23 mouse cellular contexts compared by ENCODE assay signal in genomic region chr3:57222318-57222914, GRCm38 (mm10).
DNase-seq lines count a peak whose midpoint lies in the region; ATAC-seq and TF ChIP-seq lines count a peak whose summit lies in the region.
"Had no signal": no experiment of that assay in that cellular context is flagged by ENCODE, and none has a peak within 500 bp of the region (broad histone marks: within the 10 kb centered on the region; RNA-seq: fewer than 3 reads in every experiment).

No protein-coding gene starts in this region.

- H3K27ac ChIP-seq in embryonic facial prominence, embryonic 11.5 days (replicated peaks; ENCODE audit: low read depth, low read length): no peak overlapping the region
- no peak overlapping the region for H3K27ac ChIP-seq in embryonic facial prominence, embryonic 10.5 days (replicated peaks)
- no peak overlapping the region for H3K27ac ChIP-seq in midbrain, postnatal 0 days (ENCODE audit: low read depth, low read length)
- H3K27ac ChIP-seq: forebrain, embryonic 15.5 days; hindbrain, embryonic 12.5 days; limb, embryonic 15.5 days; lung, embryonic 15.5 days; midbrain, embryonic 15.5 days had no signal

- ATAC-seq in embryonic facial prominence, embryonic 11.5 days (replicated peaks; ENCODE audit: insufficient number of reproducible peaks, low FRiP score, low TSS enrichment, low read depth): no peak
- no peak for ATAC-seq in midbrain, postnatal 0 days (ENCODE audit: low FRiP score)
- ATAC-seq: inflammation-experienced regulatory T-cells, adult 6 months had no signal

- H3K4me1 ChIP-seq in embryonic facial prominence, embryonic 11.5 days (ENCODE audit: control insufficient read depth, insufficient read depth, low read length): no peaks in the 10 kb centered on the region
- H3K4me1 ChIP-seq in embryonic facial prominence, embryonic 10.5 days: no peaks in the 10 kb centered on the region
- no peaks in the 10 kb centered on the region for H3K4me1 ChIP-seq in midbrain, postnatal 0 days (ENCODE audit: insufficient read depth, low read length)
- H3K4me1 ChIP-seq: forebrain, embryonic 15.5 days; hindbrain, embryonic 12.5 days; limb, embryonic 15.5 days; lung, embryonic 15.5 days; megakaryocyte, embryonic 14.5 days; midbrain, embryonic 15.5 days had no signal

- H3K4me3 ChIP-seq in embryonic facial prominence, embryonic 11.5 days (ENCODE audit: low read depth, low read length): no peak overlapping the region
- no peak overlapping the region for H3K4me3 ChIP-seq in embryonic facial prominence, embryonic 10.5 days
- no peak overlapping the region for H3K4me3 ChIP-seq in midbrain, postnatal 0 days (ENCODE audit: low read depth, low read length)
- H3K4me3 ChIP-seq: erythroblast, embryonic 14.5 days; forebrain, embryonic 15.5 days; hindbrain, embryonic 12.5 days; limb, embryonic 15.5 days; lung, embryonic 15.5 days; megakaryocyte, embryonic 14.5 days; midbrain, embryonic 15.5 days had no signal

- no peaks in the 10 kb centered on the region for H3K27me3 ChIP-seq in embryonic facial prominence, embryonic 11.5 days (ENCODE audit: control insufficient read depth, insufficient read depth, low read length)
- no peaks in the 10 kb centered on the region for H3K27me3 ChIP-seq in embryonic facial prominence, embryonic 10.5 days (replicated peaks; ENCODE audit: low read depth, poor library complexity, severe bottlenecking)
- H3K27me3 ChIP-seq in midbrain, postnatal 0 days (ENCODE audit: insufficient read depth, low read length): no peaks in the 10 kb centered on the region
- H3K27me3 ChIP-seq: CH12.LX; forebrain, embryonic 15.5 days; hindbrain, embryonic 12.5 days; limb, embryonic 15.5 days; lung, embryonic 15.5 days; megakaryocyte, embryonic 14.5 days; midbrain, embryonic 15.5 days had no signal

- H3K36me3 ChIP-seq in embryonic facial prominence, embryonic 11.5 days (replicated peaks; ENCODE audit: control insufficient read depth, insufficient read depth, low read depth, low read length): no peaks in the 10 kb centered on the region
- no peaks in the 10 kb centered on the region for H3K36me3 ChIP-seq in embryonic facial prominence, embryonic 10.5 days (replicated peaks)
- H3K36me3 ChIP-seq in midbrain, postnatal 0 days (ENCODE audit: insufficient read depth, low read length): no peaks in the 10 kb centered on the region
- H3K36me3 ChIP-seq: forebrain, embryonic 15.5 days; hindbrain, embryonic 12.5 days; limb, embryonic 15.5 days; lung, embryonic 15.5 days; midbrain, embryonic 15.5 days had no signal

- no peak overlapping the region for H3K4me2 ChIP-seq in embryonic facial prominence, embryonic 11.5 days (ENCODE audit: low read depth, low read length)
- H3K4me2 ChIP-seq in midbrain, postnatal 0 days (ENCODE audit: low read depth, low read length, poor library complexity, severe bottlenecking): no peak overlapping the region
- H3K4me2 ChIP-seq: forebrain, embryonic 15.5 days; heart, embryonic 11.5 days; hindbrain, embryonic 12.5 days; limb, embryonic 15.5 days; lung, embryonic 15.5 days; midbrain, embryonic 15.5 days had no signal

- no peak for TF ChIP-seq CTCF in midbrain, postnatal 0 days (IDR thresholded peaks at IDR 0.05)

- peak; percentile 9 for DNase-seq in embryonic facial prominence, embryonic 11.5 days (ENCODE audit: low spot score)
- no peak for DNase-seq in embryonic facial prominence, embryonic 10.5 days (ENCODE audit: low spot score)
- DNase-seq in 3T3-L1 (ENCODE audit: low read depth, low spot score): peak; percentile 97
- peak; percentile 81 for DNase-seq in adrenal gland, adult 8-10 months
- DNase-seq in fibroblast of lung, adult 2 months (ENCODE audit: low read depth): peak; percentile 79
- no peak for DNase-seq in right cerebral cortex, postnatal 4 days
- DNase-seq in midbrain, postnatal 0 days (ENCODE audit: low spot score): no peak
- DNase-seq in cerebellum, adult 9-10 months: no peak
- DNase-seq: cerebellum, adult 2 months; heart, postnatal 10 days; kidney, adult 8-10 months; kidney, postnatal 14 days; thymus, postnatal 25 days had no signal

- WGBS in embryonic facial prominence, embryonic 11.5 days: 59% methylated on average over 3 of the region's 3 CpGs
- 70% methylated on average over 3 of the region's 3 CpGs for WGBS in embryonic facial prominence, embryonic 10.5 days
- 94% methylated on average over 3 of the region's 3 CpGs for WGBS in midbrain, postnatal 0 days

- no peak overlapping the region for H3K9ac ChIP-seq in embryonic facial prominence, embryonic 11.5 days (replicated peaks; ENCODE audit: low read length)
- no peak overlapping the region for H3K9ac ChIP-seq in midbrain, postnatal 0 days (replicated peaks; ENCODE audit: low read length, poor library complexity, severe bottlenecking)
- H3K9ac ChIP-seq: forebrain, embryonic 15.5 days; hindbrain, embryonic 12.5 days; limb, embryonic 15.5 days; lung, embryonic 15.5 days; midbrain, embryonic 15.5 days had no signal

- no peaks in the 10 kb centered on the region for H3K9me3 ChIP-seq in embryonic facial prominence, embryonic 11.5 days (replicated peaks; ENCODE audit: control insufficient read depth, low read length)
- no peaks in the 10 kb centered on the region for H3K9me3 ChIP-seq in embryonic facial prominence, embryonic 10.5 days
- no peaks in the 10 kb centered on the region for H3K9me3 ChIP-seq in midbrain, postnatal 0 days (ENCODE audit: low read length)
- H3K9me3 ChIP-seq: forebrain, embryonic 15.5 days; hindbrain, embryonic 12.5 days; limb, embryonic 15.5 days; lung, embryonic 15.5 days; midbrain, embryonic 15.5 days had no signal

Comparison
In these comparisons a context has a peak if more than half of its experiments do, and no peak if none do; other contexts are left out.
1. DNase-seq: peak in embryonic facial prominence, embryonic 11.5 days (single experiment), 3T3-L1 (single experiment), adrenal gland, adult 8-10 months (single experiment) and fibroblast of lung, adult 2 months (single experiment); none in embryonic facial prominence, embryonic 10.5 days (single experiment), right cerebral cortex, postnatal 4 days (single experiment), midbrain, postnatal 0 days (single experiment) and cerebellum, adult 9-10 months (single experiment).